Mouse (Mus musculus): ENCODE results near the gene 4833420G17Rik.
"Not testable (repeated sequence)": the region's sequence is repeated elsewhere in the genome, so short reads cannot be mapped to it uniquely, and the experiment has no call there.

4833420G17Rik gene

GRCm38 (mm10) chr13:119462596-119463560 is at the start of gene 4833420G17Rik:
TSS of gene 4833420G17Rik (plus strand) at chr13:119462768.
- peak; percentile 78 for DNase-seq (ENCODE audit: low spot score)

- no peak for DNase-seq (ENCODE audit: low spot score)
These were observed 49.5 kb upstream of the 4833420G17Rik start for GRCm38 (mm10) chr13:119413026-119413425.

- no peak for DNase-seq (ENCODE audit: low spot score)
These were observed 44.1 kb upstream of the 4833420G17Rik start for GRCm38 (mm10) chr13:119418479-119418878.

DNA sequence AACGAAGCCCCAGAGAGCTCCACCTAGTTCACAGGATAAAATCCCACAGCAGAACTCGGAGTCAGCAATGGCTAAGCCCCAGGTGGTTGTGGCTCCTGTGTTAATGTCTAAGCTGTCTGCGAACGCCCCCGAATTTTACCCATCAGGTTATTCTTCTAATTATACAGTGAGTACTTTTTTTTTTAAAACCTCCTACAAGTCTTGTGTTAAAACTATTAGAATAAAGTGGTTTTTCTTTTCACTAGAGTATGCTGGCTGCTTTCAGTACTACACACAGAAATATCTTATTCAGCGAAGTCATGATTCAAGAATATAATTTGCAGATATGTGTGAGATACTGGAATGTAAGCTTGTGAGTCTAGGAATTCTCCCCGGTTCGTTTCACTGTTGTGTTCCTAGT is 32.4 kb upstream of the 4833420G17Rik start:
- no peak for DNase-seq (ENCODE audit: low spot score)

DNA sequence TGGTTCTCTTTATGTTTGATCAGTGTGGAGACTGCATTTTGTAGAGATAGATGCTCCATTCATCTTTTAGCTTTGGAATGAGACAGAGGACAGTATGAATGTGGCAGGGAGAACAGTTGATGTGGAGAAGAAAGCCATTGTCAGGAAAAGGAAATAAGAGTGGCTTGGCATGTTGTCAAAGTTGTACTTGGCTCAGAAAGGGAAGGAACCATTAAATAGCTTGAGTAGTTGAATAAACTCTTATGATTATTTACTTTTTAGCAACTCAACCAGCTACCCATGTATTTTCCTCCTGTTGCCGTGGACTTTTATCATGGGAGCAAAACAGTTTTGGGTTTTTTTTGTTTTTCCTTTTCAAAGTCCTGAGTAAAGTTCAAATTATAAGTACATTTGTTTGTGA is 30.5 kb upstream of the 4833420G17Rik start:
- DNase-seq (ENCODE audit: low spot score): no peak

DNA sequence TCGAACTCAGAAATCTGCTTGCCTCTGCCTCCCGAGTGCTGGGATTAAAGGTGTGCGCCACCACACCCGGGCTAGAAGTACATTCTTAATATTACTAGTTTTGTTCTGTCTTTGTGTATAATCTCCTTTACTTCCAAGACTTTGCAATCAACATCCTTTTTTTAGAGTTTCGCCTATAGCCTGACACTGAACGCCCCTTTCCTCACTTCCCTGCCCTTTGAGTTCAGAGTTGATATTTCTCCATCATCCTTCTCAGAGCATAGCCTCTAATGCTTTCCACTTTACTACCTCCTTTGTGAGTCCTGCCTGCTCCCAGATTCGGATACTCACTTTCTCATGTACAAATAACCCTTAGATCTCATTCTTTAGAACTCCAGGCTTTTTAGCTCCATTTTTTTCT is 28.2 kb upstream of the 4833420G17Rik start:
- DNase-seq (ENCODE audit: low spot score): no peak

DNA sequence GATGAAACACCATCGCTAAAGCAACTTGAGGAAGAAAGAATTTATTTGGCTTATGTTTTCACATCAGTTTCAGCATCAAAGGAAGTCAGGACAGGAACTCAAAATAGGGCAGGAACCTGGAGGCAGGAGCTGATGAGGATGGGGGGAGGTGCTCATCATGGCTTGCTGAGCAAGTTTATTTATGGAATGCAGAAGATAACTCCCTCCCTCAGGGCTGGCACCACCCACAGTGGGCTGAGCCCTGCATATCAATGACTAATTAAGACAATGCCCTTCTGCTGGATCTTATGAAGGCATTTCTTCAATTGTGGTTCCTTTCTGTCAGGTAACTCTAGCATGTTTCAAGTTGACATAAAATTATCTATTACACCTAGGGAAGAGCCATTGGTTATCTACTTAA is 20.3 kb upstream of the 4833420G17Rik start:
- DNase-seq (ENCODE audit: low spot score): no peak

- no peak for DNase-seq (ENCODE audit: low spot score)
These were observed 9.0 kb upstream of the 4833420G17Rik start for GRCm38 (mm10) chr13:119453563-119453962.

DNA sequence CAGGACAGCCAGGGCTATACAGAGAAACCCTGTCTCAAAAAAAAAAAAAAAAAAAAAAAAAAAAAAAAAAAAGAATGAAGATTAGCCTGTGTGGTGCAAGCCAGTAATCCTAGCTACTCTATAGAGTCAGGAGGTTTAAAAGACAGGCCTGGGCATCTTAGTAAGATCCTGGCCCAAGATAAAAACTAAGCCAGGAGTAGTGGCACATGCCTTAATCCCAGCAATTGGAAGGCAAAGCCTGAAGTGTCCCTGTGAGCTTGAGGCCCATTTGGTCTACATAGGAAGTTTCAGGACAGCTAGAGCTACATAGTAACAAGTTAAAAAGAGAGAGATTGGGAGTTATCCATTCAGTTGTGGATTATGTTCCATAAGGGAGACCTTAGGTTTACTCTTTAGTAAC is 7.5 kb upstream of the 4833420G17Rik start:
- DNase-seq (ENCODE audit: low spot score): no peak

DNA sequence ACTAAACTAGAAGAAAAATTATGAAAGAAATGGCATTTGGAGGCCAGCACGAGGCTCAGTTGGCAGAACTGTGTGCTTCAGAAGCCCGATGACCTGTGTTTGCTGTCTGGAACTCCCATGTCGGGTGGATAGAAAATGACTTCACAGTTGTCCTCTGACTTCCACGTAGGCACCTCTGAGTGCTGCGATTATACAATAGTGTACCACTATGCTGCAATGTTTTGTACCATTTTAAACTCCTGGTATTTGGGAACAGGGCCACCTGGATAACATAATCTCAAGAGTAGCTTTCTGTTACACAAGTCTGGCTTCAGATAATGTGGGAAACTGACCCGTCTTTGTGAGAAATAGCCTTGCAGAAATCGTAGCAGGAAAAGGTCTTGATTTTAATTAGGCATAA is 6.2 kb upstream of the 4833420G17Rik start:
- DNase-seq (ENCODE audit: low spot score): no peak

DNA sequence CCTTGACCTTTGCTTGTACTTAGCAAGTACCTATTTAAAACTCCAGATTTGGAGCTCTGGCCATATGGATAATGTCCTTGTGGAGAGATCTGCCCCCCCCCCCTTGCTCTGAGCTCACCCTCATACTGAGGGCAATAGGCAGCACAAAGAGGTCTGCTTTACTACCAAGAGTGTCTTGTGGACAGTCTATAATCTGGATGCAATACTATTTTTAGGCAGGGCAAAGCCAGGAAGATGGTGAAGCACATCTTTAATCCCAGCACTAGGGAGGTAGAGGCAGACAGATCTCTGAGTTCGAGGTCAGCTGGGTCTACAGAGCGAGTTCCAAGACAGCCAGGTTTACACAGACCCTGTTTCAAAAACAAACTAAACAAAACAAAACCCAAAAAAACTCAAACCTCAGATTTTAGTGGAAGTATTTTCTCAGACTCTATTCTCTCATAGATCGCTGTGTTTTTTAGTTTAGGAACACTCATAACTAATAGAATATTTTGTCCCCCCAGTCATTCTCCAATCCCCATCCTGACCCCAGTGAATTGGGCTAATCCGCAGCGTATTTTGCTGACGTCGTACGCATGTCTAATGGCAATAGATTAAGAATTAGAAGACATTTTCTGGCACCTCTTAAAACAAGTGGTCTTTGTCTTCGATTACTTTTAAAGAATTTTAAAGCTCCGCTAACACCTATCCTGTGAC is 520 bp upstream of the 4833420G17Rik start:
- no peak for DNase-seq (ENCODE audit: low spot score)

GRCm38 (mm10) chr13:119476631-119477030 is 14.1 kb downstream of the 4833420G17Rik start:
- no peak for DNase-seq (ENCODE audit: low spot score)

DNA sequence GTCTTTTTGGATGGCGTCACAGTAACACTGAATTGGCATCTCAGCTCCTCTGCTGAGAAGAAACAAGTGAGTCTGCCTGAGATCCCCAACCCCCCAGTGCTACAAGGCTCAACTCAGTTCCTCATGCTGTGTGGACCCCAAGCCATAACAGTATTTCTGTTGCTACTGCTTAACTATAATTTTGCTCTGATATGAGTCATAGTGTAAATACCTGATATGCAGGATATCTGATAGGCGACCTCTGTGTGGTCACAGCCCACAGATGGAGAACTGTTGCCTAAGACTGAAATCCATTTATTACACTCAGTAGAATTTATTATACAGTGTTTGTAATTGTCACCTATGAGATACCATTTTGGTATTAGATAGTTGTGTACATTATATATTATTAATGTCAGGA is 15.2 kb downstream of the 4833420G17Rik start:
- no peak for DNase-seq (ENCODE audit: low spot score)

DNA sequence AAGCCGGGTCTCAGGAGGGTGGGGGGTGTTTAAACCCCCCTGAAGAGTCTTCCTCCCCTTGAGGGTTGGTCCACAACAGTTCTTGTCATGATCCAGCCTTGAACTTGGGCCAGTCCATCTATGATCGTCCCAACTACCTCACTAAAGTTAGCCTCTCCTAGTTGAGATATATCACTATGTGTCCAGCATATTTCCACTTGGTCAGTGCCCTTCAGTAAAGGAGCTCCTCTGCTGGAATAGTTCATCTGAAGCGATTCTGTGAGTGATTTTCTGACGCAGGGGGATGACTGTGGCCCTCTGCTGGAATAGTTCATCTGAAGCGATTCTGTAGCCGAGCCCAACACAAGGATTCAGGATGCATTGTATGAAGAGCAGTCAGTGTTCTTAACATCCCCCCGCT is 24.8 kb downstream of the 4833420G17Rik start:
- no peak for DNase-seq (ENCODE audit: low spot score)

- peak; percentile 79 for DNase-seq (ENCODE audit: low spot score)
These were observed 25.5 kb downstream of the 4833420G17Rik start, which contains the start of the genes Tmem267 and 3110070M22Rik for GRCm38 (mm10) chr13:119487880-119488580. TSS of gene Tmem267 (plus strand) at chr13:119488039. TSS of gene 3110070M22Rik (minus strand) at chr13:119488383.

GRCm38 (mm10) chr13:119492083-119492482 is 29.5 kb downstream of the 4833420G17Rik start:
- not testable (repeated sequence) for DNase-seq (ENCODE audit: low spot score)

GRCm38 (mm10) chr13:119494938-119495337 is 32.4 kb downstream of the 4833420G17Rik start:
- DNase-seq (ENCODE audit: low spot score): not testable (repeated sequence)

Data from ovary, adult 18-20 months (tissue).